Mouse (Mus musculus) effector memory CD4-positive, alpha-beta T cell, adult 7 months (primary cell): ENCODE results near the gene Olfr361. TPM values are rescaled to one million over a fixed set of nuclear protein-coding genes. Genes with fewer than 3 reads are reported as not detected.

ENCODE experiments used
- polyA plus RNA-seq: library from polyadenylated mRNA; unstranded; fragments of 100-300 nt; shearing (Covaris generic); gene quantifications from one replicate; pipeline ENCODE4 v1.2.1, GENCODE M21; 2017

The Olfr361 gene
- 0.27 TPM for polyA plus RNA-seq

GRCm38 (mm10) chr2:37089190-37089589 is at the start of gene Olfr361:
Gene Olfr361 (minus strand): TSS chr2:37089290.

GRCm38 (mm10) chr2:37117810-37118209 is 28.7 kb upstream of the Olfr361 start, which contains the start of gene Olfr362:
Gene Olfr362 (minus strand): TSS chr2:37117910.

GRCm38 (mm10) chr2:37065446-37065845 is 23.6 kb downstream of the Olfr361 start, which contains the start of gene Olfr360:
Gene Olfr360 (plus strand): TSS chr2:37065746.

Other genes with a start within 250 kb of the Olfr361 start
- not detected for gene Olfr350, start 243.0 kb downstream of the Olfr361 start, polyA plus RNA-seq
- not detected for gene Olfr351, start 226.6 kb downstream of the Olfr361 start, polyA plus RNA-seq
- gene Olfr352, start 220.8 kb downstream of the Olfr361 start, polyA plus RNA-seq: 0.18 TPM
- not detected for gene Olfr353, start 196.4 kb downstream of the Olfr361 start, polyA plus RNA-seq
- gene Olfr354, start 183.6 kb downstream of the Olfr361 start, polyA plus RNA-seq: 0.16 TPM
- 0.62 TPM for gene Olfr355, start 160.4 kb downstream of the Olfr361 start, polyA plus RNA-seq
- gene Olfr356, start 152.2 kb downstream of the Olfr361 start, polyA plus RNA-seq: not detected
- gene Olfr357, start 95.5 kb downstream of the Olfr361 start, polyA plus RNA-seq: not detected
- not detected for gene Olfr358, start 80.0 kb downstream of the Olfr361 start, polyA plus RNA-seq
- not detected for gene Olfr360, start 23.5 kb downstream of the Olfr361 start, polyA plus RNA-seq
- not detected for gene Olfr362, start 28.6 kb upstream of the Olfr361 start, polyA plus RNA-seq
- not detected for gene Olfr364-ps1, start 50.0 kb upstream of the Olfr361 start, polyA plus RNA-seq
- not detected for gene Olfr365, start 98.9 kb upstream of the Olfr361 start, polyA plus RNA-seq
- gene Olfr366, start 122.3 kb upstream of the Olfr361 start, polyA plus RNA-seq: not detected
- not detected for gene Olfr368, start 237.2 kb upstream of the Olfr361 start, polyA plus RNA-seq